9 mouse cellular contexts compared by ENCODE assay signal in the genomic region with DNA sequence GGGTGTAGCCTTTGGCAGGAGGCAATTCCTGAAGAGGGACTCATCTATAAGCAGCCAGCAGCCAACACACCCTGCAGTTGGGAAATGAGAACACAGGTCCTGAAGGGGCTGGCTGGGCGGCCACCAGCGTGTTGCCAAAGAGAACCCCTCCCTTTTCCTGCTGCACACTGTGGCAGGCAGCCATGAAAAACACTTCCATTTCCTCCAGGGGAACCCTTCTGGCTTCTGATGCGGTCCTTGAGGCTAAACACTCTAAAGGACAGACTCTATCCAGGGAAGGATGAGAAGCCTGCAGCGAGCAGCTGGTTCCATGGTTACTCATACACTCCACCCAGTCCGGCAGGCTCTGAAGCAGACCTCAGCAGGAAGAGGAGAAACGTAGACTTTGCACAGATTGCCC.
DNase-seq lines count a peak whose midpoint lies in the region; ATAC-seq and TF ChIP-seq lines count a peak whose summit lies in the region.
"Had no signal": no experiment of that assay in that cellular context is flagged by ENCODE, and none has a peak within 500 bp of the region (broad histone marks: within the 10 kb centered on the region; RNA-seq: fewer than 3 reads in every experiment).

No protein-coding gene starts in this region.

- H3K4me1 ChIP-seq in forebrain, embryonic 12.5 days: no peaks in the 10 kb centered on the region
- H3K4me1 ChIP-seq in forebrain, embryonic 11.5 days (replicated peaks; ENCODE audit: control insufficient read depth, insufficient read depth, low read length): no peaks in the 10 kb centered on the region
- peaks cover 19% of the 10 kb centered on the region for H3K4me1 ChIP-seq in limb, embryonic 14.5 days (ENCODE audit: control insufficient read depth, insufficient read depth, low read length)
- H3K4me1 ChIP-seq in stomach, embryonic 14.5 days (ENCODE audit: control insufficient read depth, insufficient read depth, low read length): no peaks in the 10 kb centered on the region

- 0 out of 2 replicates have a peak overlapping the region, but pooled peaks have one; percentile 59 for H3K27ac ChIP-seq in forebrain, embryonic 12.5 days
- no peak overlapping the region for H3K27ac ChIP-seq in forebrain, embryonic 11.5 days (ENCODE audit: low read depth, low read length)
- H3K27ac ChIP-seq in limb, embryonic 14.5 days (replicated peaks; ENCODE audit: low read depth, low read length): peak overlapping the region; percentile 63
- no peak overlapping the region for H3K27ac ChIP-seq in stomach, embryonic 14.5 days (ENCODE audit: low read length)

- H3K27me3 ChIP-seq in forebrain, embryonic 12.5 days: no peaks in the 10 kb centered on the region
- H3K27me3 ChIP-seq in forebrain, embryonic 11.5 days (ENCODE audit: control insufficient read depth, insufficient read depth, low read length): no peaks in the 10 kb centered on the region
- no peaks in the 10 kb centered on the region for H3K27me3 ChIP-seq in limb, embryonic 14.5 days (ENCODE audit: control insufficient read depth, insufficient read depth, low read length)
- H3K27me3 ChIP-seq in stomach, embryonic 14.5 days (ENCODE audit: control insufficient read depth, insufficient read depth, low read length): no peaks in the 10 kb centered on the region
- H3K27me3 ChIP-seq: CH12.LX had no signal

- no peak for DNase-seq in forebrain, embryonic 11.5 days (ENCODE audit: low spot score)
- DNase-seq in NIH3T3 (ENCODE audit: low read depth): peak; percentile 93
- peak; percentile 87 for DNase-seq in gastrocnemius, adult 18-20 months (ENCODE audit: low spot score)
- DNase-seq in limb, embryonic 14.5 days (ENCODE audit: low spot score): peak; percentile 80
- no peak for DNase-seq in thymus, postnatal 0 days (ENCODE audit: low spot score)

- no peak for TF ChIP-seq POLR2A in limb, embryonic 14.5 days (IDR thresholded peaks at IDR 0.05; ENCODE audit: borderline replicate concordance, extremely low read depth, insufficient read depth, insufficient read length)

- H3K9me3 ChIP-seq in forebrain, embryonic 12.5 days: no peaks in the 10 kb centered on the region
- no peaks in the 10 kb centered on the region; the same call in 1 of the 2 replicates for H3K9me3 ChIP-seq in forebrain, embryonic 11.5 days (ENCODE audit: control insufficient read depth, low read length)
- no peaks in the 10 kb centered on the region for H3K9me3 ChIP-seq in limb, embryonic 14.5 days (ENCODE audit: control insufficient read depth, low read length)
- no peaks in the 10 kb centered on the region for H3K9me3 ChIP-seq in stomach, embryonic 14.5 days (ENCODE audit: control insufficient read depth, low read depth, low read length)

- WGBS in forebrain, embryonic 12.5 days: 82% methylated on average over 6 of the region's 6 CpGs
- 73% methylated on average over 6 of the region's 6 CpGs for WGBS in forebrain, embryonic 11.5 days
- 40% methylated on average over 6 of the region's 6 CpGs for WGBS in limb, embryonic 14.5 days
- WGBS in stomach, embryonic 14.5 days: 54% methylated on average over 6 of the region's 6 CpGs

- ATAC-seq in forebrain, embryonic 12.5 days (ENCODE audit: low FRiP score): no peak
- no peak for ATAC-seq in forebrain, embryonic 11.5 days (replicated peaks; ENCODE audit: low FRiP score)
- peak; percentile 75 to 89 for ATAC-seq in hematopoietic stem cell, adult 5-6 weeks (replicated peaks in 1 of 2; ENCODE audit: insufficient read depth in 1 of 2, low FRiP score in 2 of 2, low TSS enrichment in 1 of 2, low read depth in 1 of 2, poor library complexity in 2 of 2, severe bottlenecking in 2 of 2)
- ATAC-seq in limb, embryonic 14.5 days (ENCODE audit: low FRiP score, low read depth): peak; percentile 68
- peak; percentile 56; the same call in 1 of the 2 replicates for ATAC-seq in stomach, embryonic 14.5 days (ENCODE audit: insufficient number of reproducible peaks, insufficient read depth, low FRiP score, low read depth)

- H3K36me3 ChIP-seq in forebrain, embryonic 12.5 days (replicated peaks): no peaks in the 10 kb centered on the region
- no peaks in the 10 kb centered on the region for H3K36me3 ChIP-seq in forebrain, embryonic 11.5 days (ENCODE audit: control insufficient read depth, insufficient read depth, low read length)
- no peaks in the 10 kb centered on the region for H3K36me3 ChIP-seq in limb, embryonic 14.5 days (ENCODE audit: control insufficient read depth, insufficient read depth, low read length)
- no peaks in the 10 kb centered on the region for H3K36me3 ChIP-seq in stomach, embryonic 14.5 days (ENCODE audit: control insufficient read depth, insufficient read depth, low read length)

- no peak overlapping the region for H3K4me3 ChIP-seq in forebrain, embryonic 12.5 days (replicated peaks)
- H3K4me3 ChIP-seq in forebrain, embryonic 11.5 days (ENCODE audit: low read depth, low read length): no peak overlapping the region
- no peak overlapping the region for H3K4me3 ChIP-seq in limb, embryonic 14.5 days (replicated peaks; ENCODE audit: low read length)
- no peak overlapping the region for H3K4me3 ChIP-seq in stomach, embryonic 14.5 days (ENCODE audit: low read depth, low read length)

- H3K4me2 ChIP-seq in forebrain, embryonic 12.5 days: no peak overlapping the region
- H3K4me2 ChIP-seq in forebrain, embryonic 11.5 days (ENCODE audit: low read depth, low read length, severe bottlenecking): no peak overlapping the region
- H3K4me2 ChIP-seq in limb, embryonic 14.5 days (replicated peaks; ENCODE audit: low read depth, low read length, severe bottlenecking): no peak overlapping the region
- no peak overlapping the region for H3K4me2 ChIP-seq in stomach, embryonic 14.5 days (replicated peaks; ENCODE audit: low read depth, low read length)

- H3K9ac ChIP-seq in forebrain, embryonic 12.5 days: no peak overlapping the region
- no peak overlapping the region for H3K9ac ChIP-seq in forebrain, embryonic 11.5 days (ENCODE audit: low read length)
- no peak overlapping the region for H3K9ac ChIP-seq in limb, embryonic 14.5 days (ENCODE audit: low read depth, low read length, severe bottlenecking)
- no peak overlapping the region for H3K9ac ChIP-seq in stomach, embryonic 14.5 days (replicated peaks; ENCODE audit: low read depth, low read length)

Comparison
In these comparisons a context has a peak if more than half of its experiments do, and no peak if none do; other contexts are left out.
1. H3K27ac ChIP-seq: peak in forebrain, embryonic 12.5 days (single experiment) and limb, embryonic 14.5 days (single experiment); none in forebrain, embryonic 11.5 days (single experiment) and stomach, embryonic 14.5 days (single experiment).
2. ATAC-seq: peak in hematopoietic stem cell, adult 5-6 weeks (2 of 2), limb, embryonic 14.5 days (single experiment) and stomach, embryonic 14.5 days (single experiment); none in forebrain, embryonic 12.5 days (single experiment) and forebrain, embryonic 11.5 days (single experiment).
3. DNase-seq: peak in NIH3T3 (single experiment), gastrocnemius, adult 18-20 months (single experiment) and limb, embryonic 14.5 days (single experiment); none in forebrain, embryonic 11.5 days (single experiment) and thymus, postnatal 0 days (single experiment).